Mouse (Mus musculus): ENCODE data around the gene Hlcs.

- TF ChIP-seq POLR2A (IDR thresholded peaks at IDR 0.05; ENCODE audit: insufficient read depth, low read length) (no peak), CTCF (IDR thresholded peaks at IDR 0.05; ENCODE audit: low read depth, low read length) (no peak), EP300 (IDR thresholded peaks at IDR 0.05; ENCODE audit: insufficient read depth, low read depth, low read length) (no peak)
These were observed 50.9 kb downstream of the Hlcs start for GRCm38 (mm10) chr16:94262501-94262900.

Data from ES-Bruce4 (cell line).